Mouse (Mus musculus) liver, embryonic 13.5 days (tissue): ENCODE data around the gene Ifrd2. TPM values are rescaled to one million over a fixed set of nuclear protein-coding genes. Genes with fewer than 3 reads are reported as not detected.

Experiments used
- ATAC-seq: fragments of 200-750 bp; cut with Nextera tagmentation; 2 replicates; pipeline ENCODE4 v1.8.0; 2017; ENCODE audit warnings: low read depth, mild to moderate bottlenecking, moderate number of reproducible peaks, moderate library complexity
- DNase-seq: peaks from one replicate; pipeline ENCODE4 v3.0.0; 2022
- H3K27ac ChIP-seq: fragments of 300-500 bp; sonication (generic); 2 replicates; pipeline ENCODE4 v1.5.1; 2015; ENCODE audit warnings: moderate library complexity, mild to moderate bottlenecking, inconsistent platforms
- H3K27me3 ChIP-seq: fragments of 300-500 bp; sonication (generic); 2 replicates; pipeline ENCODE4 v1.6.1; 2015; ENCODE audit warnings: mild to moderate bottlenecking, inconsistent platforms
- H3K36me3 ChIP-seq: fragments of 300-500 bp; sonication (generic); 2 replicates; pipeline ENCODE4 v1.6.1; 2015; ENCODE audit warnings: mild to moderate bottlenecking, inconsistent platforms
- H3K4me1 ChIP-seq: fragments of 300-500 bp; sonication (generic); replicated peaks from 2 replicates; pipeline ENCODE4 v1.6.1; 2015; ENCODE audit warnings: inconsistent platforms
- H3K4me2 ChIP-seq: fragments of 300-500 bp; sonication (generic); 2 replicates; pipeline ENCODE4 v1.6.1; 2015; ENCODE audit warnings: inconsistent platforms, mild to moderate bottlenecking, moderate library complexity
- H3K4me3 ChIP-seq: fragments of 300-500 bp; sonication (generic); replicated peaks from 2 replicates; pipeline ENCODE4 v1.5.1; 2015; ENCODE audit warnings: mild to moderate bottlenecking, inconsistent platforms
- H3K9ac ChIP-seq: fragments of 300-500 bp; sonication (generic); 2 replicates; pipeline ENCODE4 v1.6.1; 2015; ENCODE audit warnings: mild to moderate bottlenecking, inconsistent platforms
- H3K9me3 ChIP-seq: fragments of 300-500 bp; sonication (generic); replicated peaks from 2 replicates; pipeline ENCODE4 v1.6.1; 2016; ENCODE audit warnings: inconsistent platforms
- WGBS: fragments of 180-500 bp; shearing (Covaris S2); methylation state at CpG from one replicate; pipeline ENCODE4 v1.1.7; 2015; ENCODE audit not compliant: insufficient replicate concordance; 5-methylcytosine and 5-hydroxymethylcytosine counted together
- polyA plus RNA-seq: library from polyadenylated mRNA; unstranded; fragments of >200 nt; fragmentation: Nextera tagmentation; extraction: Ambion mirVana; gene quantifications from 2 replicates; pipeline ENCODE4 v1.2.1, GENCODE M21; 2015

The Ifrd2 gene
- polyA plus RNA-seq, 1 experiment from 2014 or later, result 175 TPM

GRCm38 (mm10) chr9:107576357-107577107 lies 10.9 kb upstream of the Ifrd2 start, which contains the start of gene Hyal1:
Gene Hyal1 (plus strand): TSS chr9:107576927.
- H3K4me1 ChIP-seq, result peaks cover 79% of the 10 kb centered on the region
- DNase-seq (peak; percentile 78), ATAC-seq (peak; percentile 77)
- peak within 1 kb of the TSS; percentile 55 for H3K4me3 ChIP-seq
- H3K4me2 ChIP-seq, result peak within 1 kb of the TSS; percentile 78
- peak within 1 kb of the TSS; percentile 82 for H3K27ac ChIP-seq
- 27% methylated on average over 16 of the region's 16 CpGs for WGBS
- peak within 1 kb of the TSS; percentile 73 for H3K9ac ChIP-seq
- no peaks in the 10 kb centered on the region for H3K9me3 ChIP-seq
- H3K27me3 ChIP-seq, result no peaks in the 10 kb centered on the region
- H3K36me3 ChIP-seq, result peaks cover 27% of the 10 kb centered on the region

- peak overlapping the region; percentile 78; the same call in 1 of the 2 replicates for H3K4me2 ChIP-seq
- peaks cover 16% of the 10 kb centered on the region for H3K36me3 ChIP-seq
- H3K9ac ChIP-seq, result peak overlapping the region; percentile 3; the same call in 1 of the 2 replicates
- DNase-seq, result no peak
- 0 out of 2 replicates have a peak overlapping the region, but pooled peaks have one; percentile 5 for H3K27ac ChIP-seq
- no peaks in the 10 kb centered on the region for H3K27me3 ChIP-seq
- WGBS, result 86% methylated on average over 10 of the region's 10 CpGs
- ATAC-seq, result no peak
- peaks cover 79% of the 10 kb centered on the region for H3K4me1 ChIP-seq
- no peak overlapping the region for H3K4me3 ChIP-seq
- no peaks in the 10 kb centered on the region for H3K9me3 ChIP-seq
Observed at GRCm38 (mm10) chr9:107577871-107578270, 9.6 kb upstream of the Ifrd2 start.

- ATAC-seq (no peak), DNase-seq (no peak)
- H3K27me3 ChIP-seq, result no peaks in the 10 kb centered on the region
- 80% methylated on average over 3 of the region's 3 CpGs for WGBS
- H3K4me3 ChIP-seq, result no peak within 1 kb of the TSS
- H3K4me2 ChIP-seq, result peak within 1 kb of the TSS; percentile 93; the same call in 1 of the 2 replicates
- H3K4me1 ChIP-seq, result peaks cover 78% of the 10 kb centered on the region
- H3K9ac ChIP-seq, result peak within 1 kb of the TSS; percentile 89
- H3K36me3 ChIP-seq, result peaks cover 17% of the 10 kb centered on the region
- H3K27ac ChIP-seq, result peak within 1 kb of the TSS; percentile 98
- H3K9me3 ChIP-seq, result no peaks in the 10 kb centered on the region
Observed at GRCm38 (mm10) chr9:107578587-107578986, 8.9 kb upstream of the Ifrd2 start, which contains the start of gene Naa80. Gene Naa80 (plus strand): TSS chr9:107578887.

GRCm38 (mm10) chr9:107579023-107579900 lies 8.2 kb upstream of the Ifrd2 start:
- ATAC-seq (no peak), DNase-seq (no peak)
- peaks cover 82% of the 10 kb centered on the region for H3K4me1 ChIP-seq
- H3K27me3 ChIP-seq, result no peaks in the 10 kb centered on the region
- no peaks in the 10 kb centered on the region for H3K9me3 ChIP-seq
- peaks cover 21% of the 10 kb centered on the region for H3K36me3 ChIP-seq
- H3K4me3 ChIP-seq, result no peak overlapping the region
- 88% methylated on average over 14 of the region's 14 CpGs for WGBS
- peak overlapping the region; percentile 98 for H3K27ac ChIP-seq
- peak overlapping the region; percentile 89; the same call in 1 of the 2 replicates for H3K9ac ChIP-seq
- H3K4me2 ChIP-seq, result peak overlapping the region; percentile 93; the same call in 1 of the 2 replicates

- Histone ChIP-seq H3K4me3 (peak within 1 kb of the TSS; percentile 75), H3K9ac (peak within 1 kb of the TSS; percentile 89), H3K9me3 (no peaks in the 10 kb centered on the region), H3K36me3 (peaks cover 29% of the 10 kb centered on the region), H3K4me1 (peaks cover 84% of the 10 kb centered on the region), H3K4me2 (peak within 1 kb of the TSS; percentile 93), H3K27me3 (no peaks in the 10 kb centered on the region), H3K27ac (peak within 1 kb of the TSS; percentile 98)
- peak; percentile 80 for ATAC-seq
- DNase-seq, result peak; percentile 85
- under 1% methylated on average over 32 of the region's 32 CpGs for WGBS
Observed at GRCm38 (mm10) chr9:107580501-107581317, 6.7 kb upstream of the Ifrd2 start, which contains the start of gene Hyal3. Gene Hyal3 (plus strand): TSS chr9:107580818.

GRCm38 (mm10) chr9:107581584-107581983 lies 5.9 kb upstream of the Ifrd2 start:
- Histone ChIP-seq H3K27me3 (no peaks in the 10 kb centered on the region), H3K27ac (peak overlapping the region; percentile 98), H3K4me2 (peak overlapping the region; percentile 93), H3K9me3 (no peaks in the 10 kb centered on the region), H3K9ac (peak overlapping the region; percentile 89), H3K4me3 (peak overlapping the region; percentile 75), H3K4me1 (peaks cover 84% of the 10 kb centered on the region), H3K36me3 (peaks cover 29% of the 10 kb centered on the region)
- WGBS, result 29% methylated on average over 4 of the region's 4 CpGs
- ATAC-seq (no peak), DNase-seq (no peak)

- ATAC-seq (no peak), DNase-seq (no peak)
- Histone ChIP-seq H3K36me3 (peaks cover 29% of the 10 kb centered on the region), H3K27me3 (no peaks in the 10 kb centered on the region), H3K4me1 (peaks cover 77% of the 10 kb centered on the region), H3K9ac (peak overlapping the region; percentile 89), H3K27ac (peak overlapping the region; percentile 98), H3K9me3 (no peaks in the 10 kb centered on the region), H3K4me2 (peak overlapping the region; percentile 93), H3K4me3 (peak overlapping the region; percentile 75; the same call in 1 of the 2 replicates)
- WGBS, result 82% methylated on average over 7 of the region's 7 CpGs
Observed at GRCm38 (mm10) chr9:107582509-107583062, 4.9 kb upstream of the Ifrd2 start.

GRCm38 (mm10) chr9:107583174-107583573 lies 4.3 kb upstream of the Ifrd2 start:
- peaks cover 71% of the 10 kb centered on the region for H3K4me1 ChIP-seq

GRCm38 (mm10) chr9:107586504-107586903 lies 938 bp upstream of the Ifrd2 start:
- Histone ChIP-seq H3K4me2 (peak overlapping the region; percentile 70), H3K4me1 (peaks cover 82% of the 10 kb centered on the region), H3K9me3 (no peaks in the 10 kb centered on the region), H3K9ac (peak overlapping the region; percentile 77), H3K36me3 (peaks cover 58% of the 10 kb centered on the region), H3K27me3 (no peaks in the 10 kb centered on the region), H3K27ac (peak overlapping the region; percentile 98), H3K4me3 (peak overlapping the region; percentile 80)
- no peak for DNase-seq
- ATAC-seq, result no peak
- WGBS, result 76% methylated on average over 5 of the region's 5 CpGs

More at GRCm38 (mm10) chr9:107583174-107583573, 4.3 kb upstream of the Ifrd2 start:
- no peaks in the 10 kb centered on the region for H3K27me3 ChIP-seq
- WGBS, result 91% methylated on average over 14 of the region's 14 CpGs
- no peak overlapping the region for H3K4me2 ChIP-seq
- H3K9me3 ChIP-seq, result no peaks in the 10 kb centered on the region
- H3K9ac ChIP-seq, result peak overlapping the region; percentile 89; the same call in 1 of the 2 replicates
- ATAC-seq (no peak), DNase-seq (no peak)
- no peak overlapping the region for H3K4me3 ChIP-seq
- H3K27ac ChIP-seq, result peak overlapping the region; percentile 62; the same call in 1 of the 2 replicates
- H3K36me3 ChIP-seq, result peaks cover 29% of the 10 kb centered on the region
